Mouse (Mus musculus) lung, postnatal 4 days (tissue): ENCODE data around the gene Cracr2a.
A peak's percentile ranks its signal among the peaks of the same experiment; 100 is the strongest.

Experiments
- DNase-seq, 2 experiments: peaks; one replicate each; pipeline ENCODE4 v3.0.0; 2021

The Cracr2a gene

GRCm38 (mm10) chr6:127701036-127701783, 140.1 kb downstream of the Cracr2a start:
- no peak for DNase-seq

GRCm38 (mm10) chr6:127708218-127708628, 147.1 kb downstream of the Cracr2a start:
- DNase-seq: no peak

GRCm38 (mm10) chr6:127714906-127715305, 153.8 kb downstream of the Cracr2a start:
- no peak for DNase-seq

GRCm38 (mm10) chr6:127715428-127715827, 154.3 kb downstream of the Cracr2a start:
- DNase-seq: no peak

- DNase-seq: no peak
Observed at GRCm38 (mm10) chr6:127717239-127718137, 156.3 kb downstream of the Cracr2a start.

- DNase-seq: no peak
Observed at GRCm38 (mm10) chr6:127719875-127720274, 158.7 kb downstream of the Cracr2a start.

GRCm38 (mm10) chr6:127723126-127723525, 162.0 kb downstream of the Cracr2a start:
- peak in 1 of 2 experiments; percentile 7 for DNase-seq
